Mouse (Mus musculus) cerebellum, adult 2 months (tissue): ENCODE results near the gene Ceacam10.

Experiments used
- CTCF ChIP-seq: fragments of 200-500 bp; IDR thresholded peaks from 2 replicates; pipeline ENCODE4 v1.5.1; 2011; ENCODE audit warnings: low read depth, mild to moderate bottlenecking, control low read depth, low read length, moderate library complexity, borderline replicate concordance; ENCODE audit not compliant: insufficient read depth
- POLR2A ChIP-seq: fragments of 200-500 bp; IDR thresholded peaks from 2 replicates; pipeline ENCODE4 v1.6.1; 2011; ENCODE audit warnings: low read length, control low read depth, borderline replicate concordance; ENCODE audit not compliant: insufficient read depth

DNA sequence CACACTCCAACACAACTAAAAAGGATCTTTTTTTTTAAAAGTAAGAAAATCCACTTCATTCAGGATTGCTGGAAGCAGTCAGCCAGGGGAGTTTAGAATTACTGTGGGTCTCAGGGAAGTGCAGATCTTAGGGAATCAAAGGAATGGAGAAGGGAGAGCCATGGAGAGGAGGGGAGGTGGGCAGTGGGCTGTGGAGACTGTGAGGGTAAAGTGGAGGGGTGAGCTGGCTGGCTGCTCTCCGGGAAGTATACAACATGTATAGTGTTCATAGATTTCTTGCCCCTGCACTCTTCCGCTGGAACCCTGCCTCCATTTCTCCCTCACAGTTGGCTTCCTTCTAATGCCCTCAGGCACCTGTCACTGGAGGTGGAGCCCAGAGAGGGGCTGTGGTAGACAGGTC, 25.4 kb upstream of the Ceacam10 start:
- TF ChIP-seq CTCF (no peak), POLR2A (no peak)
